Mouse (Mus musculus): Measurements from ENCODE around the gene Jam2. TPM values are rescaled to one million over a fixed set of nuclear protein-coding genes. Genes with fewer than 3 reads are reported as not detected.

Jam2 gene
- total and polyA plus RNA-seq, 3 experiments, result 55.4 to 81.0 (median 77.9) TPM

DNA sequence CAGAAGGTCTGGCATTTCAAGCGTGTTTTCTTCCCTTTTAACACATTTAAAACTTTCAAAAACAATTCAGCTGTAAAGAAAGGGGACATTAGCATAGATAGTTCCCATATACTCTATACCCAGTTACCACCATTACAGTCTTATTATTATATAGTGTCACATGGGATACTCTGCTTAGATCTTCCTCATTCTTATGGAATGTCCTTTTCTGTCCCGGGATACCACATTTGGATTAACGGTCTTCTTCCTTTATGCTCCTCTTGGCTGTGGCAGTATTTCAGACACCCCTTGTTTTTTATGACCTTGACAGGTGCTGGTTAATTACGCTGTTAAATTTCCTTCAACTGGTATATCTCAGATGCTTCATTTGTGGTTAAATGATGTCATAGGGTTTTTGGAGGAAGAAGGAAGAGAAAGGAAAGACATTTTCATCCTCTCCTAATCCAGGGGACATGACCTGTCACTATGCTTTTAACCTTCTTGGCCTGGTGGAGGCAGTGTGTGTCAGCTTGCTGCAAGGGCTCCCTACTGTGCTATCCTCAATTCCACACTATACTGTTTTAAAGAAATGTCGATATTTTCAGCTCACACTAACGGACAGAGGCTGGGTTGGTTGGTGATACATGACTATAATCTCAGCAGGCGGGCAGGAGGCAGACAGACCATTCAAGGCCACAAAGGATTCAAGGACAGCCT lies 2.3 kb downstream of the Jam2 start:
- H3K4me1 ChIP-seq (ENCODE audit: control insufficient read depth, insufficient read depth, low read length), result peaks cover 6% of the 10 kb centered on the region
- no peaks in the 10 kb centered on the region for H3K27me3 ChIP-seq (ENCODE audit: control insufficient read depth, insufficient read depth, low read length)
- TF ChIP-seq EP300 (IDR thresholded peaks at IDR 0.05; ENCODE audit: insufficient read depth, low read depth, low read length) (0 out of 2 replicates have a peak, but pooled peaks have one; percentile 64), CTCF (IDR thresholded peaks at IDR 0.05) (peak; percentile 76), POLR2A (IDR thresholded peaks at IDR 0.05; ENCODE audit: insufficient read depth, low read depth, low read length) (no peak)
- peak in 1 of 2 experiments; percentile 21 for DNase-seq
- WGBS, result 36% methylated on average over 7 of the region's 7 CpGs
- H3K4me3 ChIP-seq, result peak overlapping the region; percentile 90
- peaks cover 6% of the 10 kb centered on the region for H3K79me2 ChIP-seq (replicated peaks; ENCODE audit: control insufficient read depth, insufficient read depth, low read length)
- peaks cover 27% of the 10 kb centered on the region for H3K36me3 ChIP-seq (ENCODE audit: control insufficient read depth, insufficient read depth, low read length)
- H3K9ac ChIP-seq (ENCODE audit: low read depth, low read length), result peak overlapping the region; percentile 64
- intact Hi-C loops (cut with DNase I), result loop anchor here (2.0 kb wide), 1 partner anchor 29 kb away; no protein-coding TSS in a partner anchor
- peak overlapping the region; percentile 90 for H3K27ac ChIP-seq

DNA sequence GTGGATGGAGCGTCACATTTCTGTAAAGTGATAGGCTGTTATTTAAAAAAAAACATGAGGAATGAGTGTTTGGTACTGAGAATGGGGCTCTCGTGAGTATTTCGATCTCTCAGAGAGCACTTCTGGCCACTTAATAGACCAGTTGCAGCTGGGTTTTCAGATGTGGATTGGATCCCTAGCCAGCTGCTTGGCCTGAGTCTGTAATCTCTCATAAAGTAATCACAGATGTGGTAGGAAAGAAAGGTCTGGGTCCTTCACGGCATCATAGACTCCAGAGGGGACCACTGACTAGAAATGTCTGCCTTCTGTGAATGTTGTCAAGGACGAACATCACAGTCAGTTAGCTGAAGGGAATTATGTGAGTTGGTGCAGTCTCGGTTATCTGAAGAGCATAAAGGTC lies 4.5 kb downstream of the Jam2 start:
- peaks cover 7% of the 10 kb centered on the region for H3K4me1 ChIP-seq (ENCODE audit: control insufficient read depth, insufficient read depth, low read length)
- no peak overlapping the region for H3K9ac ChIP-seq (ENCODE audit: low read depth, low read length)
- H3K27ac ChIP-seq, result peak overlapping the region; percentile 43; the same call in 1 of the 2 replicates
- H3K79me2 ChIP-seq (replicated peaks; ENCODE audit: control insufficient read depth, insufficient read depth, low read length), result peaks cover 8% of the 10 kb centered on the region
- no peaks in the 10 kb centered on the region for H3K27me3 ChIP-seq (ENCODE audit: control insufficient read depth, insufficient read depth, low read length)
- WGBS, result 77% methylated on average over 6 of the region's 6 CpGs
- TF ChIP-seq POLR2A (IDR thresholded peaks at IDR 0.05; ENCODE audit: insufficient read depth, low read depth, low read length) (no peak), EP300 (IDR thresholded peaks at IDR 0.05; ENCODE audit: insufficient read depth, low read depth, low read length) (no peak), CTCF (IDR thresholded peaks at IDR 0.05) (no peak)
- H3K4me3 ChIP-seq, result no peak overlapping the region
- peaks cover 44% of the 10 kb centered on the region for H3K36me3 ChIP-seq (ENCODE audit: control insufficient read depth, insufficient read depth, low read length)
- intact Hi-C loops (cut with DNase I), result no loop called here
- no peak for DNase-seq

DNA sequence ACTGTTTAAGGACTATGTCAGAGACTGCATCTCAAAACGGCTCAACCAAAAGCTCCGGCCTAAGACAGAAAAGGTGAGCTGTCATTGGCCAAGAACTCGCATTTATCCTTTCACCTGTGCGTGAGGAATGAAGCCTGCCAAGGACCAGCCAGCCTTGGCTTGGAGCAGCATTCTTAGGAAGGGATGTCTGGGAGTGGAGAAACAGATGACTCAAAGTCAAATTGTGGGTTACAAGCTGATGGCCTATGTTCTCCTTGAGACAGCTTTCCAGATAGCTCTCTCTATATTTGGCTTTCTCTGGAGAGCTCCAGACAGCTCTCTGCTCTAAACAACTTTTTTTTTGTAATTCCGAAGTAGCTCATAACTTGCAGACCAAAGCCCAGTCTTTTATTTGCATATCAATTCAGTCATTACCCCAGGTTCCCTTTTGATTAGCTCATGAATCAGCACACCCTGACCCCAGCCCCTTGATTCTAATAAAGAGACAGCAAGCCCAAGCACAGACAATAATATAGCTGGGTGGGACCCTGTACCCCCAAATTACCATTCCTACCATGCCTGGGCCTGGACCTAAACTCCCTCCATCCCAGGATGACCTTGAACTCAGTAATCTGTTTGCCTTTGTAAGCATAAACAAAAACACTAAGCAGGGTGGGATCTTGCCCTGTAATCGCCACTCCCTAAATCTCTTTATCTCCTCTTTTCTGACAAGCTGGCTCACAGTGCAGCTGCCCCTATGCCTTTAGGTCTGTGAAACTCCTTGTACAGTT lies 5.1 kb downstream of the Jam2 start:
- intact Hi-C loops (cut with DNase I), result no loop called here
- peak overlapping the region; percentile 43 for H3K27ac ChIP-seq
- TF ChIP-seq EP300 (IDR thresholded peaks at IDR 0.05; ENCODE audit: insufficient read depth, low read depth, low read length) (no peak), POLR2A (IDR thresholded peaks at IDR 0.05; ENCODE audit: insufficient read depth, low read depth, low read length) (no peak), CTCF (IDR thresholded peaks at IDR 0.05) (no peak)
- H3K9ac ChIP-seq (ENCODE audit: low read depth, low read length), result no peak overlapping the region
- 72% methylated on average over 6 of the region's 6 CpGs for WGBS
- no peak for DNase-seq
- no peak overlapping the region for H3K4me3 ChIP-seq
- H3K79me2 ChIP-seq (replicated peaks; ENCODE audit: control insufficient read depth, insufficient read depth, low read length), result peaks cover 8% of the 10 kb centered on the region
- peaks cover 50% of the 10 kb centered on the region for H3K36me3 ChIP-seq (ENCODE audit: control insufficient read depth, insufficient read depth, low read length)
- H3K4me1 ChIP-seq (ENCODE audit: control insufficient read depth, insufficient read depth, low read length), result peaks cover 8% of the 10 kb centered on the region
- no peaks in the 10 kb centered on the region for H3K27me3 ChIP-seq (ENCODE audit: control insufficient read depth, insufficient read depth, low read length)

DNA sequence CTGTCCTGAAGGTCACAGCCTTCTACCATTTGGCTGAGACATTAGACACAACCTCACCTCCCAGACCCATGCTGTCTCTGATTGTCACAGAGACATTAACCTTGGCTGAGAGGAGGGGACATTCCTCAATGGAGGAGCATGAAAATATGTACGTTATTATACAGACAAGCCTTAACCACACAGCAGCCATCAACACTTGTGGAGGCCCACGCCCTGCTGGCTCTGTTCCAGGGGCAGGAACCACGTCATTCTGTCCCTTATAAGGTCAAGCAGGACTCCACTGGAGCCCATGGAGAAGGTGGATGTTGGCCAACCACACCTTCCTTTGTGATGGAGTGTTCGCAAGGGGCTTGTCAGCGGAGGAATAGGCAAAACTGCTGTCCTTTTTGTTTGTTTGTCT lies 5.8 kb downstream of the Jam2 start:
- no peak overlapping the region for H3K9ac ChIP-seq (ENCODE audit: low read depth, low read length)
- no peak for DNase-seq
- H3K27ac ChIP-seq, result peak overlapping the region; percentile 34
- peaks cover 8% of the 10 kb centered on the region for H3K79me2 ChIP-seq (replicated peaks; ENCODE audit: control insufficient read depth, insufficient read depth, low read length)
- H3K4me3 ChIP-seq, result no peak overlapping the region
- peaks cover 55% of the 10 kb centered on the region for H3K36me3 ChIP-seq (ENCODE audit: control insufficient read depth, insufficient read depth, low read length)
- TF ChIP-seq POLR2A (IDR thresholded peaks at IDR 0.05; ENCODE audit: insufficient read depth, low read depth, low read length), result no peak
- no peak for TF ChIP-seq CTCF (IDR thresholded peaks at IDR 0.05)
- no peak for TF ChIP-seq EP300 (IDR thresholded peaks at IDR 0.05; ENCODE audit: insufficient read depth, low read depth, low read length)
- peaks cover 9% of the 10 kb centered on the region for H3K4me1 ChIP-seq (ENCODE audit: control insufficient read depth, insufficient read depth, low read length)
- 48% methylated on average over 5 of the region's 5 CpGs for WGBS
- intact Hi-C loops (cut with DNase I), result no loop called here
- no peaks in the 10 kb centered on the region for H3K27me3 ChIP-seq (ENCODE audit: control insufficient read depth, insufficient read depth, low read length)

DNA sequence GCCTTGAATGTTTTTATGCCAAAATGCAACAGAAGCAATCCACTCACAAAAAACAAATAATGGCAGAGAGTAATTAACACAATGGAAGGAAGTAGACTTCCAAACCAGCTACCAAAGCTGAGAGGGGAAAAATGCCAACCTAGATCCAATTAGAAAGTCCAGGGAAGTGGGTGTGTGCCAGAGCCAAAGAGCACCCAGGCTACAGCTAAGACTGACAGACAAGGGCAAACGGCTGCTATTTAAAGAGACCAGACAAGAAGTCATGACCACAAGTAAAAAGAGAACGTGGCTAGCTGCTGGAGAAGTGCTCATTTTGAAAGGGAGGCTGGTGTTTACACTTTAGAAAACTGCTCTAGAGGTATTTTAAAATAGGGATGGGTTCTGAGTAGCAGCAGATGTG lies 9.4 kb downstream of the Jam2 start:
- TF ChIP-seq POLR2A (IDR thresholded peaks at IDR 0.05; ENCODE audit: insufficient read depth, low read depth, low read length) (0 out of 2 replicates have a peak, but pooled peaks have one; percentile 30), EP300 (IDR thresholded peaks at IDR 0.05; ENCODE audit: insufficient read depth, low read depth, low read length) (0 out of 2 replicates have a peak, but pooled peaks have one; percentile 13), CTCF (IDR thresholded peaks at IDR 0.05) (no peak)
- WGBS, result 14% methylated on average over 2 of the region's 2 CpGs
- Histone ChIP-seq H3K36me3 (ENCODE audit: control insufficient read depth, insufficient read depth, low read length) (peaks cover 56% of the 10 kb centered on the region), H3K4me1 (ENCODE audit: control insufficient read depth, insufficient read depth, low read length) (peaks cover 18% of the 10 kb centered on the region), H3K9ac (ENCODE audit: low read depth, low read length) (no peak overlapping the region), H3K27ac (peak overlapping the region; percentile 81), H3K27me3 (ENCODE audit: control insufficient read depth, insufficient read depth, low read length) (no peaks in the 10 kb centered on the region), H3K4me3 (peak overlapping the region; percentile 7; the same call in 1 of the 2 replicates), H3K79me2 (replicated peaks; ENCODE audit: control insufficient read depth, insufficient read depth, low read length) (peaks cover 12% of the 10 kb centered on the region)
- intact Hi-C loops (cut with DNase I), result no loop called here
- peak in 1 of 2 experiments; percentile 52 for DNase-seq
